Mouse (Mus musculus): ENCODE results near the gene Gpc6. TPM values are rescaled to one million over a fixed set of nuclear protein-coding genes. Genes with fewer than 3 reads are reported as not detected.
A peak's percentile ranks its signal among the peaks of the same experiment; 100 is the strongest.

Gene Gpc6
- polyA plus RNA-seq, 1 experiment from 2014 or later = 34.9 TPM

DNA sequence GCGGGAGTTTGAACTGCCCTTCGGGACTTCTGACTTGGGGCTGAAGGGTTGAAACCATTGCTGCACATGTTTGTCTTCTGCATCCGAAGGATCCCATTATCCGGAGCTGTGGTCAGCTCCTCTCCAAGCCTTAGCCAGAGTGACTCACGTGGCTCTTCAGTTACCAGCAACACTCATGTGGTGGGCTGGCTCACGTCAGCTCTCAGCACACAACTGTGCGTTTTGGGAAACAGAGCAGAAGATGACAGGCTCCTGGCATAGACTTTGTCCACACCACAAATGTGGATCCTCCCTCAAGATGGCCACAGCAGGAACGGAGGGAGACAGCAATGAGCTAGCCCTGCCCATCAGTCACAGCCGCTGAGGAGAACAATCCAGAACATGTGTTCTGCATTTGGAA lies 979.2 kb downstream of the Gpc6 start:
- ATAC-seq (replicated peaks; ENCODE audit: insufficient number of reproducible peaks, low FRiP score, low TSS enrichment, low read depth) (no peak), DNase-seq (ENCODE audit: low spot score) (no peak)
- no peak overlapping the region for H3K27ac ChIP-seq (replicated peaks; ENCODE audit: low read depth, low read length)
- H3K4me1 ChIP-seq (ENCODE audit: control insufficient read depth, insufficient read depth, low read length) = no peaks in the 10 kb centered on the region
- no peaks in the 10 kb centered on the region for H3K36me3 ChIP-seq (replicated peaks; ENCODE audit: control insufficient read depth, insufficient read depth, low read depth, low read length)
- H3K9ac ChIP-seq (replicated peaks; ENCODE audit: low read length) = no peak overlapping the region
- 84% methylated on average over 9 of the region's 9 CpGs for WGBS
- no peak overlapping the region for H3K4me3 ChIP-seq (ENCODE audit: low read depth, low read length)
- H3K27me3 ChIP-seq (ENCODE audit: control insufficient read depth, insufficient read depth, low read length) = no peaks in the 10 kb centered on the region
- no peak overlapping the region for H3K4me2 ChIP-seq (ENCODE audit: low read depth, low read length)
- H3K9me3 ChIP-seq (replicated peaks; ENCODE audit: control insufficient read depth, low read length) = no peaks in the 10 kb centered on the region

DNA sequence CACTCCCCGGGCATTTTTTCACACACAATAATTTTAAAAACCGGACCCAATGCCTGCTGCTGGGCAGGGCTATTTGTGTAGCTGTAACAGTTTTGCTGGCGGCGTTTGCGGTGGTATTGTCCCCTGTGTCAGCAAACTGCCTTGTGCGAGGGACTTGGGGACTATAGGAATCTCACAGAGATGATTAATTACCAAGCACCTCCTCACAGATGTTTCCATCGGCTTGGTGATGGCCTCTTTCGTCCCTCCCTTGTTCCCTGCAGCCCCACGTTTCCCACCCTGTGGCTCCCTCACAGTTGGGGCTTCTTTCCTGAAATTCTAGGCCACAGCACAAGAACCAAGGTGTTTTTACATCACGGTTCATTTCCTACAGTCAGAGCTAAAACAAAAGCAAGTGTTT lies 980.6 kb downstream of the Gpc6 start:
- WGBS = 48% methylated on average over 10 of the region's 10 CpGs
- Histone ChIP-seq H3K9ac (replicated peaks; ENCODE audit: low read length) (no peak overlapping the region), H3K27ac (replicated peaks; ENCODE audit: low read depth, low read length) (no peak overlapping the region), H3K9me3 (replicated peaks; ENCODE audit: control insufficient read depth, low read length) (no peaks in the 10 kb centered on the region), H3K27me3 (ENCODE audit: control insufficient read depth, insufficient read depth, low read length) (no peaks in the 10 kb centered on the region), H3K36me3 (replicated peaks; ENCODE audit: control insufficient read depth, insufficient read depth, low read depth, low read length) (no peaks in the 10 kb centered on the region), H3K4me1 (ENCODE audit: control insufficient read depth, insufficient read depth, low read length) (no peaks in the 10 kb centered on the region), H3K4me3 (ENCODE audit: low read depth, low read length) (no peak overlapping the region), H3K4me2 (ENCODE audit: low read depth, low read length) (no peak overlapping the region)
- ATAC-seq (replicated peaks; ENCODE audit: insufficient number of reproducible peaks, low FRiP score, low TSS enrichment, low read depth) = no peak
- DNase-seq (ENCODE audit: low spot score) = no peak

GRCm38 (mm10) chr14:117906361-117906760 lies 981.2 kb downstream of the Gpc6 start:
- Histone ChIP-seq H3K4me1 (ENCODE audit: control insufficient read depth, insufficient read depth, low read length) (no peaks in the 10 kb centered on the region), H3K4me3 (ENCODE audit: low read depth, low read length) (no peak overlapping the region), H3K4me2 (ENCODE audit: low read depth, low read length) (no peak overlapping the region), H3K9ac (replicated peaks; ENCODE audit: low read length) (no peak overlapping the region), H3K9me3 (replicated peaks; ENCODE audit: control insufficient read depth, low read length) (no peaks in the 10 kb centered on the region), H3K36me3 (replicated peaks; ENCODE audit: control insufficient read depth, insufficient read depth, low read depth, low read length) (no peaks in the 10 kb centered on the region), H3K27ac (replicated peaks; ENCODE audit: low read depth, low read length) (no peak overlapping the region), H3K27me3 (ENCODE audit: control insufficient read depth, insufficient read depth, low read length) (no peaks in the 10 kb centered on the region)
- DNase-seq (ENCODE audit: low spot score) = no peak
- no peak for ATAC-seq (replicated peaks; ENCODE audit: insufficient number of reproducible peaks, low FRiP score, low TSS enrichment, low read depth)
- 68% methylated on average over 5 of the region's 5 CpGs for WGBS

- no peak overlapping the region for H3K9ac ChIP-seq (replicated peaks; ENCODE audit: low read length)
- H3K27me3 ChIP-seq (ENCODE audit: control insufficient read depth, insufficient read depth, low read length) = no peaks in the 10 kb centered on the region
- no peaks in the 10 kb centered on the region for H3K36me3 ChIP-seq (replicated peaks; ENCODE audit: control insufficient read depth, insufficient read depth, low read depth, low read length)
- H3K27ac ChIP-seq (replicated peaks; ENCODE audit: low read depth, low read length) = no peak overlapping the region
- H3K9me3 ChIP-seq (replicated peaks; ENCODE audit: control insufficient read depth, low read length) = no peaks in the 10 kb centered on the region
- H3K4me3 ChIP-seq (ENCODE audit: low read depth, low read length) = no peak overlapping the region
- no peak for DNase-seq (ENCODE audit: low spot score)
- 71% methylated on average over 8 of the region's 8 CpGs for WGBS
- H3K4me1 ChIP-seq (ENCODE audit: control insufficient read depth, insufficient read depth, low read length) = no peaks in the 10 kb centered on the region
- ATAC-seq (replicated peaks; ENCODE audit: insufficient number of reproducible peaks, low FRiP score, low TSS enrichment, low read depth) = no peak
- no peak overlapping the region for H3K4me2 ChIP-seq (ENCODE audit: low read depth, low read length)
Observed at GRCm38 (mm10) chr14:117908231-117908920, 983.3 kb downstream of the Gpc6 start.

DNA sequence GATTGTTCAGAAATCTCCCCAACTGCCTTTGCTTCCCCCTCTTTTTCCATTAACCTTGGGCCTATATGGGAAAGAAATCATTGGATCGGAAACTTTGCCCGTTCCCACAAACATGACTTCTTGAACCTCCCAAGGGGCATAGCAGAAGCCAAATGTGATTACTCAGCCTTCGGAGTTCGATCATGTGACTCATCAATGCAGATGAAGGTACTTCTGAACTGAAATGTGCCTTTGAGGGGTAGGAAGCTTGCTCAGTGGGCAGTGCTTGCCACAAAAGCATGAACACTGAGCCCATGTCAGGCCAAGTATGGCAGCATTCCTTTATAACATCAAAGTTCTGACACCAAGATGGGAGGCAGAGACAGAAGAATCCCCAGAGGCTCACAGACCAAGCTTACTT lies 983.9 kb downstream of the Gpc6 start:
- DNase-seq (ENCODE audit: low spot score) = no peak
- no peak overlapping the region for H3K4me2 ChIP-seq (ENCODE audit: low read depth, low read length)

DNA sequence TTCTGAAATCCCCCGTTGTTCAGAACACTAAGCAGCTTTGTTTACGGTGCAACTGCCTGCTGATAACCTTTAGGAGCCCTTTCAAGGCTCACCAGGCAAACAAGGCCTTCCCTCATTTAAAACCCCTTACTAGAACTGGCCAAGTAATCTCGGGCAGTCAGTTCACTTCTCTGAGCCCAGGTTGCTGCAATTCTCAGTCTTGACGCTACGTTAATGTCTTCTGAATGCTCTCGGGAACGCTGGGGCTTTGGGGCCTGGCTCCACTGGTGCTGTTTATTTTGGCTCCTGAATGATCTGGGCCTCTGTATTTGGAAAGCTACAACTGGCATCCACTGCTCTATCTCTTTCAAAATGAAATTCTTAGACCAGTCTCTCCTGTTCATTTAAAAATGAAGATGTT lies 985.2 kb downstream of the Gpc6 start:
- H3K36me3 ChIP-seq (replicated peaks; ENCODE audit: control insufficient read depth, insufficient read depth, low read depth, low read length) = no peaks in the 10 kb centered on the region
- H3K27me3 ChIP-seq (ENCODE audit: control insufficient read depth, insufficient read depth, low read length) = no peaks in the 10 kb centered on the region
- ATAC-seq (replicated peaks; ENCODE audit: insufficient number of reproducible peaks, low FRiP score, low TSS enrichment, low read depth) (no peak), DNase-seq (ENCODE audit: low spot score) (no peak)
- H3K4me3 ChIP-seq (ENCODE audit: low read depth, low read length) = no peak overlapping the region
- H3K4me2 ChIP-seq (ENCODE audit: low read depth, low read length) = no peak overlapping the region
- no peak overlapping the region for H3K27ac ChIP-seq (replicated peaks; ENCODE audit: low read depth, low read length)
- H3K9ac ChIP-seq (replicated peaks; ENCODE audit: low read length) = no peak overlapping the region
- no peaks in the 10 kb centered on the region for H3K4me1 ChIP-seq (ENCODE audit: control insufficient read depth, insufficient read depth, low read length)
- H3K9me3 ChIP-seq (replicated peaks; ENCODE audit: control insufficient read depth, low read length) = no peaks in the 10 kb centered on the region
- 10% methylated on average over 7 of the region's 7 CpGs for WGBS

More for the DNA sequence above, 983.9 kb downstream of the Gpc6 start:
- Histone ChIP-seq H3K9me3 (replicated peaks; ENCODE audit: control insufficient read depth, low read length) (no peaks in the 10 kb centered on the region), H3K36me3 (replicated peaks; ENCODE audit: control insufficient read depth, insufficient read depth, low read depth, low read length) (no peaks in the 10 kb centered on the region), H3K27me3 (ENCODE audit: control insufficient read depth, insufficient read depth, low read length) (no peaks in the 10 kb centered on the region), H3K27ac (replicated peaks; ENCODE audit: low read depth, low read length) (no peak overlapping the region), H3K9ac (replicated peaks; ENCODE audit: low read length) (no peak overlapping the region), H3K4me3 (ENCODE audit: low read depth, low read length) (no peak overlapping the region), H3K4me1 (ENCODE audit: control insufficient read depth, insufficient read depth, low read length) (no peaks in the 10 kb centered on the region)
- WGBS = 49% methylated on average over 4 of the region's 4 CpGs
- ATAC-seq (replicated peaks; ENCODE audit: insufficient number of reproducible peaks, low FRiP score, low TSS enrichment, low read depth) = no peak

DNA sequence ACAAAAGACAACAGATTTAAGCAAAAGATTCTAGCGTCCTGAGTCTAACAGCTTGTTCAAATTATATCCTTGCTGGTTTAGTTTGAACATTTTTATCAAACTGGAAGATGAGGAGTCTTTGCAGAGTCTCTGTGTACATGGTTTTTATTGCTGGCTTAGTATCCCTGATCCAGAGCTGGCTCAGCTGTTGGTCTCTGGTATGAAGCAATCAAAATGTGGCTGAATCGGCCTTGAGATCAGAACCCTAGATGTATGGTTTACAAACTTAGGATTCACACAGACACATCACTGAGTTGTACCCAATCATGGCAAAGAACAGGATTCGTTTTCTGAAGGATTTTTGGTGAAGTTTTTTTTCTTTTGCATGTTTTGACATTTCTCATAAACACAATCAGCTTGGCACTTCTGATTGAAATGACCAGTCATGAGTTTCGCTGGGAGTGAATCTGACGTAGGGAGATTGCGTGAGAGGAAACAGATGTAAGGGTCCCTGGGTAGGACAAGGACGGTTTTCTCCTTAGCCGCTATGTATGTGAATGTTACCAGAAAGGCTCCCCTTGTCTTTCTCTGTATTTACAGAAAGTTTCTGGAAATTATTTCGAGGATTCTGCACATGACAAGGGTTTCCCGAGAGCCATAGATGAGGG lies 987.6 kb downstream of the Gpc6 start:
- Histone ChIP-seq H3K27ac (replicated peaks; ENCODE audit: low read depth, low read length) (no peak overlapping the region), H3K27me3 (ENCODE audit: control insufficient read depth, insufficient read depth, low read length) (no peaks in the 10 kb centered on the region), H3K36me3 (replicated peaks; ENCODE audit: control insufficient read depth, insufficient read depth, low read depth, low read length) (no peaks in the 10 kb centered on the region), H3K4me1 (ENCODE audit: control insufficient read depth, insufficient read depth, low read length) (no peaks in the 10 kb centered on the region), H3K9me3 (replicated peaks; ENCODE audit: control insufficient read depth, low read length) (no peaks in the 10 kb centered on the region), H3K4me3 (ENCODE audit: low read depth, low read length) (no peak overlapping the region), H3K4me2 (ENCODE audit: low read depth, low read length) (no peak overlapping the region), H3K9ac (replicated peaks; ENCODE audit: low read length) (no peak overlapping the region)
- WGBS = 79% methylated on average over 10 of the region's 10 CpGs
- DNase-seq (ENCODE audit: low spot score) (no peak), ATAC-seq (replicated peaks; ENCODE audit: insufficient number of reproducible peaks, low FRiP score, low TSS enrichment, low read depth) (no peak)

- WGBS = 33% methylated on average over 8 of the region's 8 CpGs
- Histone ChIP-seq H3K4me1 (ENCODE audit: control insufficient read depth, insufficient read depth, low read length) (peaks cover 2% of the 10 kb centered on the region; the same call in 1 of the 2 replicates), H3K9ac (replicated peaks; ENCODE audit: low read length) (no peak overlapping the region), H3K36me3 (replicated peaks; ENCODE audit: control insufficient read depth, insufficient read depth, low read depth, low read length) (no peaks in the 10 kb centered on the region), H3K4me2 (ENCODE audit: low read depth, low read length) (no peak overlapping the region), H3K4me3 (ENCODE audit: low read depth, low read length) (no peak overlapping the region), H3K9me3 (replicated peaks; ENCODE audit: control insufficient read depth, low read length) (no peaks in the 10 kb centered on the region), H3K27ac (replicated peaks; ENCODE audit: low read depth, low read length) (no peak overlapping the region), H3K27me3 (ENCODE audit: control insufficient read depth, insufficient read depth, low read length) (no peaks in the 10 kb centered on the region)
- ATAC-seq (replicated peaks; ENCODE audit: insufficient number of reproducible peaks, low FRiP score, low TSS enrichment, low read depth) (no peak; the same call in 1 of the 2 replicates), DNase-seq (ENCODE audit: low spot score) (peak; percentile 63)
Observed at GRCm38 (mm10) chr14:117916577-117916976, 991.5 kb downstream of the Gpc6 start.

Data from embryonic facial prominence, embryonic 11.5 days (tissue).